Mouse (Mus musculus) heart, postnatal 4 days (tissue): Measurements from ENCODE around the gene Grip1. TPM values are rescaled to one million over a fixed set of nuclear protein-coding genes. Genes with fewer than 3 reads are reported as not detected.
A peak's percentile ranks its signal among the peaks of the same experiment; 100 is the strongest.

ENCODE experiments used
- DNase-seq: peaks from one replicate; pipeline ENCODE4 v3.0.0; 2021
- total RNA-seq, 2 experiments: library from RNA; stranded (reverse); gene quantifications; 2 replicates each; pipeline ENCODE4 v1.2.3; 2021

The Grip1 gene
- total RNA-seq, 2 experiments from 2014 or later: 2.6 to 3.1 TPM

- DNase-seq: no peak
Measured at GRCm38 (mm10) chr10:119761451-119762367, 308.1 kb downstream of the Grip1 start.

DNA sequence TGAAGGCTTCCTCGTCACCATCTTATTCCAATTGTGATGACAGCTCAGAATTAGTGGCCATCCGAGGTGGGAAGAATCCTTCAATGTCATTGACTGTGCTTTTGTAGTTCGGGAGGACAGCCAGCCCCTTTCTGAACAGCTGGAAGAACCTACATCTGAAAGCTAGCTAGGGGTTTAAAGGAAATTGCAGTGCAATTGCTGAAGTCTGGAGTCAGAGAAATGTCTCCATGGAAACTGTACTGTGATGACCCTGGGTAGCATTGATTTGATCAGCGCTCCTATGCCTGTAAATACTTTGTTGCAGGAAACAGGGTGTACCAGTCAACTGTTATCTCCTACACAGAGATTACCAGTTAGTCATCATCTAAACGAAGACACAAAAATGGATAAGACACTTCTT, 325.2 kb downstream of the Grip1 start:
- DNase-seq: no peak

DNA sequence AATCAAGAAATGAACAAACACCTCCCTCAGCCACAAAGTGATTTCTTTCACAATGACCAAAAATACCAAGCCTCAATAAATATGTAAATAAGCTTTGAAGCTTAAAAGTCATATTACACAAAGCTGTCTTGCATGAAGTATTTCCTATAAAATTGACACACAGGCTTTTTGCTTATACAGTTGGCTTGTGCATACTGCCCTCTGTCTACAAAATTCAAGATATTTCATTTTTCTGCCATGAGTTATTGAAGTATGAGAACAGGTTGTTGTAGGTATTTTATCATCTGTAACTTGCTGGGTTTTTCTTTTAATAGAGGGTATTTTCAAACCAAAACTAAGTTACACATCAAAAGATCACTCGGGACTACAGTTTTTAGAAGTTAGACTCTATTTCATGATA, 326.0 kb downstream of the Grip1 start:
- DNase-seq: no peak

DNA sequence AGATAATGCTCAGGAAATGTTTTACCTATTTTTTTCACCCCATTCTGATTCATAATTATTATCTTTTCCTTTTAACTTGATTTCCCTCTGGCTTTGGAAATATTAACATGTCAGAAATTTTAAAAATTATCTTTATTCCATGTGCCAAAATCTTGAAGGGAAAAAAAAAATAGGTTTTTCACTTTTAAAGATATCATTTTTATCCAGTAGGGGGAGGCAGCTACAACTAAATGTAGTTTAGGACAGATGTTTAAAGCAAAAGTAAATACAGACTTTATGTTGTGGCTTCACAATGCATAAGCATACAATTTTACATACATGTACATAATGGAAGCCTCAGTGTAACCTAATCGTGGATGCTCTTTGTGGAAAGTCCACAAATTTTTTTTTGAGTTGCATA, 336.9 kb downstream of the Grip1 start:
- DNase-seq: no peak

DNA sequence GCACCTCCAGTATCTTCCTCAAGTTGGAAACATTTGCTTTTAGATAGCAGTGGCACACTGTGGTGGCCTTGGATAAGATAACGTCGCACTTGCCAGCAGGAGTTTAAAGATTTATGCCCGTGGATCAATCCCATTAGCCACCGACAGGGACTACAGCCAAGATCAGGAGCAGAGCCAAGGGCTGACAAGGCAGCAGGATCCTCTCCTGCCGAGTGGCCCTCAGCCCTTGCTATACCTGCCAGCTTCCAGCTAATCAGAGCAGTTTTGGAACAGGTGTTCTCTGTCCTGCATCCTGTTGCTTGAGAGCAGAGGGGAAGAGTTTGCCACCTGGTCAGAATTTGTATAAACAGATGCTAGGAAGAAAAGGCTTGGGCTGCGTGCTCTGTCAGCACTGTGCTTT, 348.8 kb downstream of the Grip1 start:
- no peak for DNase-seq

- DNase-seq: peak; percentile 36
Measured at GRCm38 (mm10) chr10:119803633-119804422, 350.2 kb downstream of the Grip1 start.

GRCm38 (mm10) chr10:119804423-119804814, 350.8 kb downstream of the Grip1 start:
- no peak for DNase-seq

- DNase-seq: no peak
Measured at GRCm38 (mm10) chr10:119805082-119805481, 351.5 kb downstream of the Grip1 start.

GRCm38 (mm10) chr10:119806151-119806550, 352.5 kb downstream of the Grip1 start:
- no peak for DNase-seq

DNA sequence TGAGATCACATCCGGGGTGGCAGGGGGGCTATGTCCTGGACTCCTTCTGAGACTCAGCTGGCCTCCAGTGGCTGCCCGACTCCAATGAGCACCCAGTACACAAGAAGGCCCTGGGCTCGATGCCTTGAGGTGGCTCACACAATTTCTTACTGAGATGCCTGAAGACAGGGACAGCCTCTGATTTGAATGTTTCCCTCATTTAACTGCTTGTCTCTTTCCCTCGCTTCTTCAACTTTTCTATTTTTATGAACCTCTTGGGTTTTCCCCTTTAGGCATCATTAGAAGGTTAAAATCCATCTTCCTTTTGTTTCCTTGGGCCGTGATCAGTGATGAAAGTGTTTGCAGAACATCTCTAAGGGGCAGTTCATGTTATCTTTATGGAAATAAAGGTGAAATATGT, 354.8 kb downstream of the Grip1 start:
- no peak for DNase-seq

GRCm38 (mm10) chr10:119814087-119814486, 360.5 kb downstream of the Grip1 start:
- DNase-seq: no peak

- no peak for DNase-seq
Measured at GRCm38 (mm10) chr10:119816001-119816400, 362.4 kb downstream of the Grip1 start.

DNA sequence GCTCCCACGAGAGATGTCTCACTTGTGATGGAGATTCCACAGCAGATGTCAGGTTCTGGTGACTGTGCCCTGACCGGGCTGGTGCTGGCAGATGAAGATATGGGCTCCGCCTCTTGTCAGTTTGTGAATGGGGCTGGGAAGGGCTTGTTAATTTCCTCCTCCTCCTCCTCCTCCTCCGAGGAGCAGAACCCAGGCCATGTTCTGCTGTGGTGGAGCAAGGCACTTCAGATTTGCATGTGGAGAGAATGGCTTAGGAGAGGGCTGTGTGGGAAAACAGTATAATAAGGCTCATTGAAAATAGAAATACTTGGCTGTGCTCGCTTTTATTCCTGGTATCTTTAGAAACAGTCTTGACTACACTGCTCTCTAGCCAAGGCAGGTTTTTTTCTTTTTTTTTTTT, 364.8 kb downstream of the Grip1 start:
- no peak for DNase-seq

- no peak for DNase-seq
Measured at GRCm38 (mm10) chr10:119819102-119819681, 365.6 kb downstream of the Grip1 start.

DNA sequence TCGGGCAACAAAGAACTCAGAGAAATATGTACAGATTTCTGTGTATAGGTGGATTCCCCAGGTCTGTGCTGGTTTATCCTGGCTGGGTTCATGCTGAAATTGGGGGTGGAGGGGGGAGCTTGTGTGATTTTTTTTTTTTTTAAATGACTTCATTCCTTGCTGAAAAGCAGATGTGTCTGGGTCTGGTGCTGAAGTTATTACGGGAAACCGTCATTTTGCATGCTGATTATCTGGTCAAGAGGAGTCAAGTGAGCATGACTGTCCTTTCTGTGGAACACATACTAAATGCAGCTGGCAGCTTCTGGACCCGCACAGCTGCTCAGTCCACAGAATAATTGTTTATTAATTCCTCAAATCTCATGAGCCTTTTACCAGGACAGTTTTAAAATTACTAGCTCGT, 366.1 kb downstream of the Grip1 start:
- no peak for DNase-seq

DNA sequence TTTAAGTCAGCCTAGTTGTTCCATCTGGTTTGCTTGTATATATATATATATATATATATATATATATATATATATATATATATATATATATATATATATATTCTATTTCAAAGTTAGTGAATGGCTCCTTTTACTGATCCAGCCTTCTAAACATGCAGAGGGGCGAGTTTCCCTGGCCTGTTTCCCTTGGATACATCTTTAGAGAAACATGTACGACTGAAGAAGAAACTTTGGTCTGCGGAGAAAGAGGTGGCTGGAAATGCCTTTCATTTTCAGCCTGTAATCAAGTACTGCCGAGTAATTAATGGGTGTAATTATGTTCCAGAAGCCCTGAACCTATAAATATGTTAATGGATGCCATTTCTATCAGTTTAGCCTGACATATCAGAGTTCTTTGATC, 366.8 kb downstream of the Grip1 start:
- no peak for DNase-seq

GRCm38 (mm10) chr10:119823691-119824090, 370.1 kb downstream of the Grip1 start:
- DNase-seq: no peak

- no peak for DNase-seq
Measured at GRCm38 (mm10) chr10:119824521-119824920, 370.9 kb downstream of the Grip1 start.

DNA sequence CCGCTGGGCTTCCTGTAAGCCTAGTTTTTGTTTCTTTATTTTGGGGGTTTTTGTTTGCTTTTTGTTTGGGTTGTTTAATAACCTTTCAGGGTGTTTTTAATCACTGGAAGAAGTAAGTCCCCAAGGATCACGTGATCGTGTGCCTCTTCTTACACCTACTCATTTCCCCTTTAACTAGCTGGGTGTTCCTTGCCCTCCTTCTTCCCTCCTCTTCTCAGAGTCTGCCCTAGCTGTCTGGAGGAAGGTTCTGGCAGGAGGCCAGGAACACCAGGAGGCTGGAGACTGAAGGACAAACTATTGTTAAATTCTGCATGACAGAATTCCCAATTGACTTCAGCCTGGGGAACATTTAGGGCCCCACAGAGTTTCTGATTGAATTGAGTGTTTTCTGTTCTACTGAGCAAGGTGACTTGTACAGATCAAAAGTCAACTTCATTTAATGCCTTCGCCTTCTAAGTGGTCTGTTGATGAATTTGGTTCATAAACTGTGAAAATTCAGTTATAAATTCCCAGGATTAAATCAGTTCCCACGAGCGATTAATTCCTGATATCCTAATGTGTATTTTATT, 376.8 kb downstream of the Grip1 start:
- peak; percentile 49 for DNase-seq

DNA sequence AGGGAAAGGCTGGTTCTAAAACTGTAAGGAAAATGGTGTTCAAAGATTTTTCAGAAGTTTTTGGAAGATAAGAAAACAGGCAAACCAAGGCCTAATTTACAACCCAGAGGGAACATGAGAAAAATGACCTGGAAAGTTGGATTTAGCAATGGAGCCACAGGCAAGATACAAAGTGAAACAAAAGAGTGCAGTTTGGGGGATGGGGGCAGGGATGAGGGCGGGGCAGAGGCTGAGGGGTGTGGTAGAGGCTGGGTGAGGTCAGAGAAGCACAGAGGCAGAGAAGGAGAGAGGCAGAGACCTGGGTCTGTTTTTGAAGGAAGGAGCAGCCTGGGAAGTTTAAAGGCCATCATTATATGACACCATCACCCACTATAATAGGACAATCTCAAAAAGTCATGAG, 377.5 kb downstream of the Grip1 start:
- no peak for DNase-seq

DNA sequence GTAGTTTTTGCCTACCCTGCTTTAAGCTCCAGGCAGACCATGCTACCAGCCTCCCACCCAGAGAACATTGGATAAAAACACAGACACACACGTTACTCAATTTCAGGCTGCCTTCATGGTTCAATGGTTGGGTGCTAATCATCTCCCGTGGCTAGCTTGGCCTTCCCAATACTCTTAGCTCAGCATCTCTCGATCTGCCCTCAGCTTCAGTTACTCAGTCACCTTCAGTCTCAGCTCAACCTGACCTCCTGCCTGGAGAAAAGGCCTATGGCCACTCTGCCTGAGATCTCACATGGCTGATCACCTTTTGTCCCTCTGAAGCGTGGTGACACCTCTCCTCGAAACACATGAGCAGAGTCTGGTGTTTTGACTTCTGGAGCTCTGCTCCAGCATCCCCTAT, 379.7 kb downstream of the Grip1 start:
- no peak for DNase-seq

DNA sequence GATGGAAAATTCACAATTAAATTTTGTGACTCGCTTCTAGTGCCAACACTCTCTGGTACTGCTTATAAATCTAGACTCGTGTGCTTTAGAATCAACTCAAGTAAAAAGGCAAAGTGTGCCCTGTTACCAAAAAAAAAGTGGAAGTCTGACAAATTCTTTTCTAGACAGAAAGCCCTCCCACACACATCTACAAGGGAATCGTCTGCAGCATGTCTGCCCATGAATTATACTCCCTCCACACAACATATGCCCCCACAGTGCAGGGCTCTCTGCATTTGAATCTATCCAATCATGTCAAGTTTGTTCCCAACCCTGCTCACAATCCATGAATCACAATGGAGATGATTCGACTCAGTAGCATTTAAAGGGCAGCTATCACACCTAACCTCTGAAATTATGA, 380.5 kb downstream of the Grip1 start:
- no peak for DNase-seq

DNA sequence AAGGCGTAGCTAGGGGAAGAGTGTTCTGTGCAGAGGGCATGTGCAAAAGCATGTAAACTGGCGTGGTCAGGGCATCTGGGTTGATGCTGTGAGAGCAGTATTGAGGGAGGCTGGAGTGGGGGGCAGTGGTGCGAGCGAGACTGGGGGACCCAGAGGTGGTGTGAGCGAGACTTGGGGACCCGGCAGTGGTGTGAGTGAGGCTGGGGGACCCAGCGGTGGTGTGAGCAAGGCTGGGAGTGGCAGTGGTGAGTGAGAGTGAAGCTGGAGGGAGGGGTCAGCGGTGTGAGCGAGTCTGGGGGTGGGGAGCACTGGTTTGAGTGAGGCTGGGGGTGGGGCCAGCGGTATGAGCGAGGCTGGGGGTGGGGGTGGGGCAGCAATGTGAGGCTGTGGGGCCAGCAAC, 386.0 kb downstream of the Grip1 start:
- DNase-seq: no peak
